Mouse (Mus musculus) brain, embryonic 14.5 days (tissue): ENCODE measurements at regions not wholly inside any gene's neighbourhood (a gene's known extent, or its start where the extent isn't known, plus 50 kb on each side); places are given as distances from the start of the nearest gene placed in this dataset.

Experiments used
- CTCF ChIP-seq: fragments of 200-500 bp; IDR thresholded peaks from 2 replicates; pipeline ENCODE4 v1.5.1; 2012; ENCODE audit warnings: inconsistent platforms, mild to moderate bottlenecking, moderate library complexity, borderline replicate concordance; ENCODE audit not compliant: insufficient read depth, insufficient read length; ENCODE audit errors: extremely low read depth
- POLR2A ChIP-seq: fragments of 200-500 bp; IDR thresholded peaks from 2 replicates; pipeline ENCODE4 v1.6.1; 2012; ENCODE audit warnings: mild to moderate bottlenecking, inconsistent platforms, borderline replicate concordance; ENCODE audit not compliant: poor library complexity, insufficient read depth, insufficient read length, severe bottlenecking; ENCODE audit errors: extremely low read depth

GRCm38 (mm10) chr4:67862218-67862617 is 1034.8 kb downstream of the Tlr4 start:
- no peak for TF ChIP-seq CTCF
- TF ChIP-seq POLR2A, result no peak
